Mouse (Mus musculus): ENCODE data around the gene Usp8. TPM values are rescaled to one million over a fixed set of nuclear protein-coding genes. Genes with fewer than 3 reads are reported as not detected.

Gene Usp8
- polyA plus RNA-seq, 1 experiment from 2014 or later, result 34.6 TPM

- Histone ChIP-seq H3K4me3 (ENCODE audit: low read length) (no peak overlapping the region), H3K36me3 (ENCODE audit: control insufficient read depth, insufficient read depth) (no peaks in the 10 kb centered on the region), H3K9ac (ENCODE audit: low read length) (no peak overlapping the region), H3K27ac (ENCODE audit: low read length) (no peak overlapping the region), H3K4me1 (ENCODE audit: control insufficient read depth, insufficient read depth, low read length) (no peaks in the 10 kb centered on the region), H3K9me3 (replicated peaks; ENCODE audit: control insufficient read depth, low read length) (no peaks in the 10 kb centered on the region), H3K27me3 (ENCODE audit: control insufficient read depth, insufficient read depth, low read length) (no peaks in the 10 kb centered on the region), H3K4me2 (ENCODE audit: low read depth, low read length) (no peak overlapping the region)
- WGBS, result 77% methylated on average over 3 of the region's 3 CpGs
- ATAC-seq (replicated peaks; ENCODE audit: extremely low read depth, insufficient read depth, low FRiP score), result no peak
These were observed 75.3 kb downstream of the Usp8 start for GRCm38 (mm10) chr2:126782433-126782832.

- whole genome bisulfite sequencing, result 64% methylated on average over 4 of the region's 4 CpGs
- H3K9me3 ChIP-seq (replicated peaks; ENCODE audit: control insufficient read depth, low read length), result no peaks in the 10 kb centered on the region
- no peaks in the 10 kb centered on the region for H3K36me3 ChIP-seq (ENCODE audit: control insufficient read depth, insufficient read depth)
- no peaks in the 10 kb centered on the region for H3K4me1 ChIP-seq (ENCODE audit: control insufficient read depth, insufficient read depth, low read length)
- no peak for ATAC-seq (replicated peaks; ENCODE audit: extremely low read depth, insufficient read depth, low FRiP score)
- H3K9ac ChIP-seq (ENCODE audit: low read length), result no peak within 1 kb of the TSS
- H3K27me3 ChIP-seq (ENCODE audit: control insufficient read depth, insufficient read depth, low read length), result no peaks in the 10 kb centered on the region
- no peak within 1 kb of the TSS for H3K4me2 ChIP-seq (ENCODE audit: low read depth, low read length)
- no peak within 1 kb of the TSS for H3K27ac ChIP-seq (ENCODE audit: low read length)
- H3K4me3 ChIP-seq (ENCODE audit: low read length), result no peak within 1 kb of the TSS
These were observed 76.2 kb downstream of the Usp8 start, which contains the start of gene Usp50 for GRCm38 (mm10) chr2:126783370-126783769. TSS of gene Usp50 (minus strand) at chr2:126783470.

- WGBS, result 36% methylated on average over 9 of the region's 9 CpGs
- Histone ChIP-seq H3K36me3 (ENCODE audit: control insufficient read depth, insufficient read depth) (peaks cover 23% of the 10 kb centered on the region), H3K27ac (ENCODE audit: low read length) (no peak overlapping the region), H3K4me1 (ENCODE audit: control insufficient read depth, insufficient read depth, low read length) (no peaks in the 10 kb centered on the region), H3K27me3 (ENCODE audit: control insufficient read depth, insufficient read depth, low read length) (no peaks in the 10 kb centered on the region), H3K4me2 (ENCODE audit: low read depth, low read length) (no peak overlapping the region), H3K9ac (ENCODE audit: low read length) (no peak overlapping the region), H3K4me3 (ENCODE audit: low read length) (no peak overlapping the region), H3K9me3 (replicated peaks; ENCODE audit: control insufficient read depth, low read length) (no peaks in the 10 kb centered on the region)
- peak; percentile 32 for ATAC-seq (replicated peaks; ENCODE audit: extremely low read depth, insufficient read depth, low FRiP score)
These were observed 80.7 kb downstream of the Usp8 start for GRCm38 (mm10) chr2:126787721-126788342.

- H3K9me3 ChIP-seq (replicated peaks; ENCODE audit: control insufficient read depth, low read length), result no peaks in the 10 kb centered on the region
- no peak for ATAC-seq (replicated peaks; ENCODE audit: extremely low read depth, insufficient read depth, low FRiP score)
These were observed 85.5 kb downstream of the Usp8 start for GRCm38 (mm10) chr2:126792611-126793010.

GRCm38 (mm10) chr2:126795708-126796107 is 88.6 kb downstream of the Usp8 start:
- WGBS, result 84% methylated on average over 3 of the region's 3 CpGs
- Histone ChIP-seq H3K27me3 (ENCODE audit: control insufficient read depth, insufficient read depth, low read length) (no peaks in the 10 kb centered on the region), H3K9me3 (replicated peaks; ENCODE audit: control insufficient read depth, low read length) (no peaks in the 10 kb centered on the region), H3K27ac (ENCODE audit: low read length) (no peak overlapping the region), H3K4me1 (ENCODE audit: control insufficient read depth, insufficient read depth, low read length) (no peaks in the 10 kb centered on the region), H3K9ac (ENCODE audit: low read length) (no peak overlapping the region), H3K4me3 (ENCODE audit: low read length) (no peak overlapping the region), H3K4me2 (ENCODE audit: low read depth, low read length) (no peak overlapping the region), H3K36me3 (ENCODE audit: control insufficient read depth, insufficient read depth) (peaks cover 60% of the 10 kb centered on the region)
- no peak for ATAC-seq (replicated peaks; ENCODE audit: extremely low read depth, insufficient read depth, low FRiP score)

More at GRCm38 (mm10) chr2:126792611-126793010, 85.5 kb downstream of the Usp8 start:
- Histone ChIP-seq H3K27ac (ENCODE audit: low read length) (no peak overlapping the region), H3K4me3 (ENCODE audit: low read length) (no peak overlapping the region), H3K36me3 (ENCODE audit: control insufficient read depth, insufficient read depth) (peaks cover 53% of the 10 kb centered on the region), H3K4me1 (ENCODE audit: control insufficient read depth, insufficient read depth, low read length) (no peaks in the 10 kb centered on the region), H3K9ac (ENCODE audit: low read length) (no peak overlapping the region), H3K27me3 (ENCODE audit: control insufficient read depth, insufficient read depth, low read length) (no peaks in the 10 kb centered on the region), H3K4me2 (ENCODE audit: low read depth, low read length) (no peak overlapping the region)
- 57% methylated on average over 5 of the region's 5 CpGs for WGBS

GRCm38 (mm10) chr2:126798455-126798854 is 91.3 kb downstream of the Usp8 start:
- Histone ChIP-seq H3K4me3 (ENCODE audit: low read length) (no peak overlapping the region), H3K36me3 (ENCODE audit: control insufficient read depth, insufficient read depth) (peaks cover 53% of the 10 kb centered on the region), H3K9ac (ENCODE audit: low read length) (no peak overlapping the region), H3K27me3 (ENCODE audit: control insufficient read depth, insufficient read depth, low read length) (no peaks in the 10 kb centered on the region), H3K4me2 (ENCODE audit: low read depth, low read length) (no peak overlapping the region), H3K27ac (ENCODE audit: low read length) (no peak overlapping the region), H3K9me3 (replicated peaks; ENCODE audit: control insufficient read depth, low read length) (no peaks in the 10 kb centered on the region), H3K4me1 (ENCODE audit: control insufficient read depth, insufficient read depth, low read length) (no peaks in the 10 kb centered on the region)
- no peak for ATAC-seq (replicated peaks; ENCODE audit: extremely low read depth, insufficient read depth, low FRiP score)
- 71% methylated on average over 5 of the region's 5 CpGs for WGBS

- H3K9ac ChIP-seq (ENCODE audit: low read length), result no peak overlapping the region
- 90% methylated on average over 3 of the region's 3 CpGs for WGBS
- no peak overlapping the region for H3K27ac ChIP-seq (ENCODE audit: low read length)
- H3K4me2 ChIP-seq (ENCODE audit: low read depth, low read length), result no peak overlapping the region
- H3K27me3 ChIP-seq (ENCODE audit: control insufficient read depth, insufficient read depth, low read length), result no peaks in the 10 kb centered on the region
- no peaks in the 10 kb centered on the region for H3K9me3 ChIP-seq (replicated peaks; ENCODE audit: control insufficient read depth, low read length)
- H3K4me3 ChIP-seq (ENCODE audit: low read length), result no peak overlapping the region
- H3K36me3 ChIP-seq (ENCODE audit: control insufficient read depth, insufficient read depth), result peaks cover 37% of the 10 kb centered on the region
- no peaks in the 10 kb centered on the region for H3K4me1 ChIP-seq (ENCODE audit: control insufficient read depth, insufficient read depth, low read length)
- ATAC-seq (replicated peaks; ENCODE audit: extremely low read depth, insufficient read depth, low FRiP score), result no peak
These were observed 94.9 kb downstream of the Usp8 start for GRCm38 (mm10) chr2:126801980-126802379.

Other genes starting within 250 kb of the Usp8 start
- gene Atp8b4, start 206.7 kb upstream of the Usp8 start, polyA plus RNA-seq (2015; fragmentation: Nextera tagmentation; extraction: Ambion mirVana), result 1.1 and 2.0 TPM in 2 replicates
- gene Slc27a2, start 154.9 kb upstream of the Usp8 start, polyA plus RNA-seq (2015; fragmentation: Nextera tagmentation; extraction: Ambion mirVana), result 0.66 and 0.80 TPM in 2 replicates
- gene Hdc, start 88.0 kb upstream of the Usp8 start, polyA plus RNA-seq (2015; fragmentation: Nextera tagmentation; extraction: Ambion mirVana), result 9.8 and 11.4 TPM in 2 replicates
- gene Gabpb1, start 31.0 kb upstream of the Usp8 start, polyA plus RNA-seq (2015; fragmentation: Nextera tagmentation; extraction: Ambion mirVana), result 31.4 and 34.6 TPM in 2 replicates
- gene Usp50, start 76.1 kb downstream of the Usp8 start, polyA plus RNA-seq (2015; fragmentation: Nextera tagmentation; extraction: Ambion mirVana), result 1.8 and 2.1 TPM in 2 replicates
- 42.0 and 45.2 TPM in 2 replicates for gene Trpm7, start 168.9 kb downstream of the Usp8 start, polyA plus RNA-seq (2015; fragmentation: Nextera tagmentation; extraction: Ambion mirVana)
- 41.5 and 43.6 TPM in 2 replicates for gene Sppl2a, start 225.9 kb downstream of the Usp8 start, polyA plus RNA-seq (2015; fragmentation: Nextera tagmentation; extraction: Ambion mirVana)

Measured in heart, embryonic 16.5 days (tissue).